Mouse (Mus musculus) C2C12 (cell line): ENCODE results near the gene Tex2.

Source experiments
- CEBPB ChIP-seq: IDR thresholded peaks from one replicate; pipeline ENCODE4 v1.6.1; 2011; ENCODE audit warnings: low read depth, mild to moderate bottlenecking, control low read depth, moderate library complexity
- CTCF ChIP-seq: IDR thresholded peaks from one replicate; pipeline ENCODE4 v1.5.1; 2011; ENCODE audit not compliant: control insufficient read depth, insufficient read depth, insufficient read length
- FOSL1 ChIP-seq: IDR thresholded peaks from one replicate; pipeline ENCODE4 v1.8.0; 2011; ENCODE audit warnings: mild to moderate bottlenecking, low read length; ENCODE audit not compliant: poor library complexity, insufficient read depth, severe bottlenecking
- MYOD1 ChIP-seq: IDR thresholded peaks from one replicate; pipeline ENCODE4 v1.6.1; 2011; ENCODE audit warnings: low read depth; ENCODE audit not compliant: control insufficient read depth, insufficient read length
- USF1 ChIP-seq: IDR thresholded peaks from one replicate; pipeline ENCODE4 v1.6.1; 2011; ENCODE audit warnings: low read depth, mild to moderate bottlenecking, control low read depth, moderate library complexity

DNA sequence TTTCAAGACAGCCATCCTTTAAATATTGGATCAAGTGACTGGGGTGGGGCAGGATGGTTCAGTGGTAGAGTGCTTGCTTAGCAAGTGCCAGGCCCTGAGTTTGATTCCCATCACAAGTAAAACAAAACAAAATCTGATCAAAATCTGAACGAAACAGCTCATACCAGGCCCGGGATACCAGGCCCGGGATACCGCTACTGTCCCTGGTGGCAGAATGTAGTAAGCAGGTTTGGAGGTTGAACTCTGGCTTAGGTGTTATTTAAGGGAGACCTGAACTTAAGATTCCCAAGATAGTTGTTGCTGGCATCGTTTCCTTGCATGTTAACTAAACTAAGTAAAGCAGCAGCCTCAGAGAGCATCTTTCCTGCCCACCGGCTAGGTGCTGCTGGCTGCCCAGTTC lies 107.0 kb downstream of the Tex2 start:
- no peak for TF ChIP-seq USF1
- no peak for TF ChIP-seq CTCF
- TF ChIP-seq CEBPB = no peak
- TF ChIP-seq MYOD1 = no peak
- TF ChIP-seq FOSL1 = no peak
